Mouse (Mus musculus) intestine, embryonic 16.5 days (tissue): ENCODE results near the gene Anxa8. TPM values are rescaled to one million over a fixed set of nuclear protein-coding genes. Genes with fewer than 3 reads are reported as not detected.

ENCODE experiments used
- ATAC-seq: fragments of 200-750 bp; cut with Nextera tagmentation; 2 replicates; pipeline ENCODE4 v1.8.0; 2017; ENCODE audit warnings: moderate TSS enrichment, moderate library complexity
- H3K27ac ChIP-seq: fragments of 300-500 bp; sonication (generic); 2 replicates; pipeline ENCODE4 v1.5.1; 2014; ENCODE audit warnings: mild to moderate bottlenecking, low read length
- H3K27me3 ChIP-seq: fragments of 300-500 bp; sonication (generic); replicated peaks from 2 replicates; pipeline ENCODE4 v1.6.1; 2014; ENCODE audit warnings: low read length, control low read depth, mixed read lengths; ENCODE audit not compliant: control insufficient read depth, insufficient read depth
- H3K36me3 ChIP-seq: fragments of 300-500 bp; sonication (generic); 2 replicates; pipeline ENCODE4 v1.6.1; 2014; ENCODE audit warnings: low read length, control low read depth; ENCODE audit not compliant: control insufficient read depth, insufficient read depth
- H3K4me1 ChIP-seq: fragments of 300-500 bp; sonication (generic); 2 replicates; pipeline ENCODE4 v1.6.1; 2014; ENCODE audit warnings: low read length, control low read depth, mixed read lengths; ENCODE audit not compliant: control insufficient read depth, insufficient read depth
- H3K4me2 ChIP-seq: fragments of 300-500 bp; sonication (generic); 2 replicates; pipeline ENCODE4 v1.6.1; 2014; ENCODE audit warnings: low read depth, low read length, control low read depth
- H3K4me3 ChIP-seq: fragments of 300-500 bp; sonication (generic); 2 replicates; pipeline ENCODE4 v1.5.1; 2014; ENCODE audit warnings: mild to moderate bottlenecking, low read length
- H3K9ac ChIP-seq: fragments of 300-500 bp; sonication (generic); 2 replicates; pipeline ENCODE4 v1.6.1; 2014; ENCODE audit warnings: low read depth, low read length
- H3K9me3 ChIP-seq: fragments of 300-500 bp; sonication (generic); 2 replicates; pipeline ENCODE4 v1.6.1; 2016; ENCODE audit warnings: low read length, control low read depth; ENCODE audit not compliant: control insufficient read depth
- WGBS: fragments of 180-500 bp; shearing (Covaris S2); extraction: QIAGEN DNeasy Blood & Tissue Kit; methylation state at CpG from one replicate; pipeline ENCODE4 v1.1.7; 2014; 5-methylcytosine and 5-hydroxymethylcytosine counted together
- polyA plus RNA-seq: library from polyadenylated mRNA; unstranded; fragments of >200 nt; fragmentation: Nextera tagmentation; extraction: Ambion mirVana; gene quantifications from 2 replicates; pipeline ENCODE4 v1.2.1, GENCODE M21; 2015

Gene Anxa8
- polyA plus RNA-seq, 1 experiment from 2014 or later: 6.7 TPM

DNA sequence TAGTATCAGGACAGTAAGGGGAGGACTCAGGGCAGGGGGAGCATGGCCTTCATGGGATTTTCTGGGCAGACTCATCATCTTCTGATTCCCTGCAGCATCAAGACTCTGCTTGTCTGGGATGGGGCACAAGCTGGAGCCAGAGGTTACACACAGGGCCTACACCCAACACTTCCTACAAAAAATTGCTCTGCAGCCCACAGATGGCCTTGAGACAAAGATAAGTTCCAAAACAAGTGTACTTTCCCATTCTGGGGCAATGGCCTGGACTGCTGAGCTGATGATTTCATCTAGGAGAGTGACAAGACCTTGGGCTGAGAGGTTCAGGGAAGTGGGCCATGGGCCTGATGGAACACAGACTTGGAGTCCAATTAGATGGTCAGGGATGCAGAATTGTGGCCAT lies 49.6 kb downstream of the Anxa8 start:
- Histone ChIP-seq H3K9me3 (no peaks in the 10 kb centered on the region), H3K36me3 (no peaks in the 10 kb centered on the region), H3K27me3 (no peaks in the 10 kb centered on the region), H3K4me2 (no peak overlapping the region), H3K27ac (no peak overlapping the region), H3K4me3 (no peak overlapping the region), H3K9ac (no peak overlapping the region), H3K4me1 (no peaks in the 10 kb centered on the region)
- ATAC-seq: no peak

DNA sequence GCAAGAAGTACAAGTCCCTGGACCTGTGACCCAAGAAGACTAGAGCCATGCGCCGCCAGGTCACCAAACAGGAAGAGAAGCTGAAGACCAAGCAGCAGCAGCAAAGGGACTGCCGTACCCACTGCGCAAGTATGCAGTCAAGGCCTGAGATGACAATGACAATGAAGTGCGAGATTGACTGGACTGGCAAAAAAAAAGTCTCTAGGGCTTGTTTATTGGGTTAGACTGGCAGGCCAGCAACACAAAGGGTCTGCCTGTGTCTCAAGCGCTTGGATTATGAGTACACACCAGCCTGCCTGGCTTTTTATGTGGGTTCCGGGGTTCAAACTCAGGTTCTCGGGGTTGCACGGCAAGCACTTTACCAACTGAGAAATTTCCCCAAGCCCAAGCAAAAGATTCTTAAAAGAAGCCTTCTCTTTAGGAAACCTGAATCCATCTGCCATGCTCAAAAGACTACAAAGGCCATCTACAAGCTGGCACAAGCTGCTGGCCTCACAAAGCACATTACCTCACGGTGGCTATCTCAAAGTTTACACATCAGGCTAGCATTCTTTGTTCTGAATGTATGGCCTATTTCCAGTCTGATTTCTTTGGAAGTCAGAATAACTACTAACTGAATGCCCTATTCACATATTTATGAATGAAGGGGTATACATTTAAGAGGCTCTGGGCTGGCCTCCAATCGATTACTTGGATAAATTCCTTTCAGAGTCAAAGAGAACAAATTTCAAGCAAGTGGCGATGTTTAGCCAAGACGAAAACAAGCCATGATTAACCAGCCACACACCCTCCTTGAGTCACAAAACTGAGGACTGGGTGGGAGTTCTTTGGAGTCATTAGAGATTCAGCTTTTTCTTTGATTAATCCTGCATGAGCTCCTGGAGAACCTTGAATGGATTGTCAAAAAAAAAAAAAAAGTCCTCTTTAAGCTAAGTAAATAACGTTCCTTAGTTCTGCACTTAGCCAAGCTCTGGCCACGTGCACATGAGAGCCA lies 54.2 kb downstream of the Anxa8 start:
- WGBS: 77% methylated on average over 15 of the region's 15 CpGs
- no peaks in the 10 kb centered on the region for H3K4me1 ChIP-seq
- H3K9me3 ChIP-seq: no peaks in the 10 kb centered on the region
- no peak overlapping the region for H3K4me2 ChIP-seq
- H3K36me3 ChIP-seq: no peaks in the 10 kb centered on the region
- no peak overlapping the region for H3K9ac ChIP-seq
- no peak overlapping the region for H3K4me3 ChIP-seq
- ATAC-seq: no peak
- H3K27me3 ChIP-seq: no peaks in the 10 kb centered on the region
- H3K27ac ChIP-seq: no peak overlapping the region

GRCm38 (mm10) chr14:34142316-34142715 lies 56.5 kb downstream of the Anxa8 start:
- H3K36me3 ChIP-seq: no peaks in the 10 kb centered on the region
- ATAC-seq: no peak
- no peak overlapping the region for H3K4me3 ChIP-seq
- H3K9ac ChIP-seq: no peak overlapping the region
- H3K4me2 ChIP-seq: no peak overlapping the region
- no peaks in the 10 kb centered on the region for H3K9me3 ChIP-seq
- H3K27me3 ChIP-seq: no peaks in the 10 kb centered on the region
- 79% methylated on average over 1 of the region's 1 CpGs for WGBS
- no peak overlapping the region for H3K27ac ChIP-seq
- no peaks in the 10 kb centered on the region for H3K4me1 ChIP-seq

DNA sequence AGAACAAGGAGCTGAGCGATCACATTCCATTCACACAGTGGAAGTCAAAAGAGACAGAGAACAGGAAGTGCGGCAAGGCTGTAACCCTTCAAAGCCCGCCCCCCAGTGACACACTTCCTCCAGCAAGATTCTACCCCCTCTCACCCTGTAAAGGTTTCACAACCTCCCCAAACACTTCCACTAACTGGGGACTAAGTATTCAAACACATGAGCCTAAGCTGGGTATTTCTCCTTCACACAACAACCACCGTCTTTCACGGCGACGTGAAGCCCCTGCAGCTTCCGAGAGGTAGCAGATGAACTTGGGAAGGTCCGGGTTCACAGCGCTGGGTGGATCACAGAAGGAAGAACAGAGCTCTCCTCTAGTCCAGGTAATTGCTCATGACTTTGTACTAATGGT lies 57.1 kb downstream of the Anxa8 start:
- Histone ChIP-seq H3K9ac (no peak overlapping the region), H3K9me3 (no peaks in the 10 kb centered on the region), H3K4me1 (no peaks in the 10 kb centered on the region), H3K27me3 (no peaks in the 10 kb centered on the region), H3K36me3 (no peaks in the 10 kb centered on the region), H3K4me2 (no peak overlapping the region), H3K4me3 (no peak overlapping the region), H3K27ac (no peak overlapping the region)
- 92% methylated on average over 10 of the region's 10 CpGs for WGBS
- ATAC-seq: no peak

Other genes with a start within 250 kb of the Anxa8 start
- gene Gdf10, start 162.4 kb upstream of the Anxa8 start, polyA plus RNA-seq: 6.6 and 6.9 TPM in 2 replicates
- 0.11 and 0.34 TPM in 2 replicates for gene Gdf2, start 144.9 kb upstream of the Anxa8 start, polyA plus RNA-seq
- not detected in 2 replicates for gene Rbp3, start 132.0 kb upstream of the Anxa8 start, polyA plus RNA-seq
- gene Zfp488, start 107.2 kb upstream of the Anxa8 start, polyA plus RNA-seq: 0.12 TPM in 2 replicates
- not detected in 2 replicates for gene Gm30083, start 70.8 kb upstream of the Anxa8 start, polyA plus RNA-seq
- gene Gm5460, start 69.2 kb upstream of the Anxa8 start, polyA plus RNA-seq: not detected in 2 replicates
- not detected in 2 replicates for gene Antxrl, start 33.3 kb upstream of the Anxa8 start, polyA plus RNA-seq
- gene A630023A22Rik, start 16.8 kb downstream of the Anxa8 start, polyA plus RNA-seq: 0.24 and 0.98 TPM in 2 replicates
- 0.42 and 0.48 TPM in 2 replicates for gene Npy4r, start 66.5 kb downstream of the Anxa8 start, polyA plus RNA-seq
- 0.26 and 0.27 TPM in 2 replicates for gene Gprin2, start 115.7 kb downstream of the Anxa8 start, polyA plus RNA-seq
- gene Syt15, start 133.6 kb downstream of the Anxa8 start, polyA plus RNA-seq: 0.86 and 1.2 TPM in 2 replicates
- gene Shld2, start 224.5 kb downstream of the Anxa8 start, polyA plus RNA-seq: 5.8 and 7.1 TPM in 2 replicates
- gene Glud1, start 224.7 kb downstream of the Anxa8 start, polyA plus RNA-seq: 72.9 and 73.6 TPM in 2 replicates